Comparison of ENCODE assay signal across 11 mouse cellular contexts in genomic region chr13:107934691-107935090, GRCm38 (mm10).
DNase-seq lines count a peak whose midpoint lies in the region; ATAC-seq lines count a peak whose summit lies in the region.
"Had no signal": no experiment of that assay in that cellular context is flagged by ENCODE, and none has a peak within 500 bp of the region (broad histone marks: within the 10 kb centered on the region; RNA-seq: fewer than 3 reads in every experiment).

No protein-coding gene starts in this region.

- H3K27me3 ChIP-seq in midbrain, embryonic 12.5 days: no peaks in the 10 kb centered on the region
- H3K27me3 ChIP-seq in midbrain, embryonic 15.5 days (replicated peaks): no peaks in the 10 kb centered on the region
- 0 out of 2 replicates have a peak, but pooled peaks cover 11% of the 10 kb centered on the region for H3K27me3 ChIP-seq in limb, embryonic 10.5 days (ENCODE audit: low read depth, poor library complexity, severe bottlenecking)
- H3K27me3 ChIP-seq in neural tube, embryonic 13.5 days: no peaks in the 10 kb centered on the region

- no peaks in the 10 kb centered on the region for H3K9me3 ChIP-seq in midbrain, embryonic 12.5 days
- no peaks in the 10 kb centered on the region for H3K9me3 ChIP-seq in midbrain, embryonic 15.5 days
- no peaks in the 10 kb centered on the region for H3K9me3 ChIP-seq in limb, embryonic 10.5 days (replicated peaks)
- no peaks in the 10 kb centered on the region for H3K9me3 ChIP-seq in neural tube, embryonic 13.5 days

- no peak overlapping the region for H3K9ac ChIP-seq in midbrain, embryonic 12.5 days (replicated peaks)
- no peak overlapping the region for H3K9ac ChIP-seq in midbrain, embryonic 15.5 days
- H3K9ac ChIP-seq in neural tube, embryonic 13.5 days: no peak overlapping the region

- no peak overlapping the region for H3K4me3 ChIP-seq in midbrain, embryonic 12.5 days
- H3K4me3 ChIP-seq in midbrain, embryonic 15.5 days: no peak overlapping the region
- peak overlapping the region; percentile 22; the same call in 1 of the 2 replicates for H3K4me3 ChIP-seq in limb, embryonic 10.5 days
- no peak overlapping the region for H3K4me3 ChIP-seq in neural tube, embryonic 13.5 days

- DNase-seq in embryo, embryonic 11 days: peak; percentile 37
- no peak for DNase-seq in embryo, embryonic 10 days (ENCODE audit: low spot score)
- no peak for DNase-seq in limb, embryonic 10.5 days (ENCODE audit: low spot score)
- DNase-seq in adrenal gland, adult (ENCODE audit: inconsistent age in 2 of 2, low spot score in 1 of 2): no peak
- DNase-seq in adrenal gland, adult 18-20 months (ENCODE audit: low spot score in 2 of 2): no peak
- DNase-seq: kidney, postnatal 4 days; lung, postnatal 14 days; right cerebral cortex, postnatal 14 days had no signal

- ATAC-seq in midbrain, embryonic 12.5 days (ENCODE audit: low FRiP score, low read depth): no peak
- ATAC-seq in midbrain, embryonic 15.5 days (replicated peaks): no peak
- ATAC-seq in neural tube, embryonic 13.5 days (ENCODE audit: low read depth): no peak

- no peaks in the 10 kb centered on the region for H3K36me3 ChIP-seq in midbrain, embryonic 12.5 days
- H3K36me3 ChIP-seq in midbrain, embryonic 15.5 days (replicated peaks): no peaks in the 10 kb centered on the region
- H3K36me3 ChIP-seq in limb, embryonic 10.5 days: no peaks in the 10 kb centered on the region
- H3K36me3 ChIP-seq in neural tube, embryonic 13.5 days: no peaks in the 10 kb centered on the region

- no peak overlapping the region for H3K27ac ChIP-seq in midbrain, embryonic 12.5 days (replicated peaks)
- no peak overlapping the region for H3K27ac ChIP-seq in midbrain, embryonic 15.5 days
- 0 out of 2 replicates have a peak overlapping the region, but pooled peaks have one; percentile 36 for H3K27ac ChIP-seq in limb, embryonic 10.5 days
- H3K27ac ChIP-seq in neural tube, embryonic 13.5 days (replicated peaks): no peak overlapping the region

- 0 out of 2 replicates have a peak overlapping the region, but pooled peaks have one; percentile 3 for H3K4me2 ChIP-seq in midbrain, embryonic 12.5 days (replicated peaks)
- no peak overlapping the region; the same call in 1 of the 2 replicates for H3K4me2 ChIP-seq in midbrain, embryonic 15.5 days
- 0 out of 2 replicates have a peak overlapping the region, but pooled peaks have one; percentile 2 for H3K4me2 ChIP-seq in neural tube, embryonic 13.5 days

- peaks cover 16% of the 10 kb centered on the region for H3K4me1 ChIP-seq in midbrain, embryonic 12.5 days
- peaks cover 9% of the 10 kb centered on the region for H3K4me1 ChIP-seq in midbrain, embryonic 15.5 days
- H3K4me1 ChIP-seq in limb, embryonic 10.5 days: peaks cover 16% of the 10 kb centered on the region
- H3K4me1 ChIP-seq in neural tube, embryonic 13.5 days (replicated peaks): peaks cover 26% of the 10 kb centered on the region

- 54% methylated on average over 11 of the region's 11 CpGs for WGBS in midbrain, embryonic 12.5 days
- 54% methylated on average over 11 of the region's 11 CpGs for WGBS in midbrain, embryonic 15.5 days
- 62% methylated on average over 11 of the region's 11 CpGs for WGBS in limb, embryonic 10.5 days
- WGBS in neural tube, embryonic 13.5 days: 53% methylated on average over 11 of the region's 11 CpGs
